Mouse (Mus musculus) embryonic fibroblast, embryonic 13.5 days (primary cell): Measurements from ENCODE around the gene Nav2.

Experiments
- CTCF ChIP-seq: IDR thresholded peaks from 2 replicates; pipeline ENCODE4 v1.5.1; 2011; ENCODE audit warnings: mild to moderate bottlenecking, control low read depth, low read length, moderate library complexity, borderline replicate concordance; ENCODE audit not compliant: insufficient read depth
- POLR2A ChIP-seq: IDR thresholded peaks from 2 replicates; pipeline ENCODE4 v1.6.1; 2011; ENCODE audit warnings: low read depth, mild to moderate bottlenecking, control low read depth, low read length, moderate library complexity

DNA sequence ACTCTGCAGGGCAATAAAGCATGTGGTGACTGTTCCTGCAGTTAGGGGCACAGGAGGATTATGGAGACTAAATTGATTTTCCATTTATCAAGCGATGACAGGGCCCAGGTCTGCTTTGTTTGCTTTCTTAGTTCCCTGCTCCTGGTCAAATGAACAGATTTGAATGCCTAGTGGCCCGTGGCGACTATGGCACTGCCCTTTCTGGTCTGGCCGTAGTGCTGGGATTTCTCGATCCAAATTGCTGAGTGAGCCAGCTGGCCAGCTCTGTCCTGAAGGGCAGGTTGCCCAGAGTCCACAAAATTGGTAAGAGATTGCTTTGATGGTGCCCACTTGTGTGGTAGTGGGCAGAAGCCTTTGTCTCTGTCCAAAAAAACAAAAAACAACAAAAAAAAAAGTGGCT is 21.9 kb downstream of the Nav2 start:
- TF ChIP-seq CTCF = no peak
- no peak for TF ChIP-seq POLR2A
